Mouse (Mus musculus) mesoderm, embryonic 11.5 days (tissue): ENCODE measurements around the gene Mme.

Experiments used
- DNase-seq: peaks from one replicate; pipeline ENCODE4 v3.0.0-alpha.2; 2012; ENCODE audit warnings: low read depth, low spot score

The Mme gene

DNA sequence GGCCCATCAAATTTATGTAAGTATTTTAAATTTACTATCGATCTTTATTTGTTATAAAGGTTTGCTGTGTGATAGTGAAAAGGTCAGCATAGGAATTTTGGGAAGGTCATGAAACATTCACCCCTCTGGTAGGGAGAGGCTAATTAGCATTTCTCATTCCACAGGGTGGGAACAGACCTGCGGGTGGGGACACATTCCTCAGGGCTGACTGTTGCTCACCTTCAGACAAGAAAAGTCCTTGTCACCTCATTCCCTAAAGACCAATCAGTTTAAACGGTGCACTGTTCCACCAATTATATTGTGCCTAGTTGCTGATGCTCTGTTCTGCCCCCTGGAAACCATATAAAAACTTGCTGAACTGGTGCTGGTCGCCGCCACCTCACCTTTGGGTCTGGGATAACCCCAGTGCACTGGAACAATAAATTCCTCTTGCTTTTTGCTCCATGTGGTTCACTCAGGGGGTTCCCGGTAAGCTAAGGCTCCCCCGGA, at the start of gene Mme:
TSS of gene Mme (plus strand) at position 439 of the 489 bp plus-strand sequence.
- no peak for DNase-seq

GRCm38 (mm10) chr3:63196565-63196964, 44.8 kb upstream of the Mme start:
- DNase-seq: no peak

DNA sequence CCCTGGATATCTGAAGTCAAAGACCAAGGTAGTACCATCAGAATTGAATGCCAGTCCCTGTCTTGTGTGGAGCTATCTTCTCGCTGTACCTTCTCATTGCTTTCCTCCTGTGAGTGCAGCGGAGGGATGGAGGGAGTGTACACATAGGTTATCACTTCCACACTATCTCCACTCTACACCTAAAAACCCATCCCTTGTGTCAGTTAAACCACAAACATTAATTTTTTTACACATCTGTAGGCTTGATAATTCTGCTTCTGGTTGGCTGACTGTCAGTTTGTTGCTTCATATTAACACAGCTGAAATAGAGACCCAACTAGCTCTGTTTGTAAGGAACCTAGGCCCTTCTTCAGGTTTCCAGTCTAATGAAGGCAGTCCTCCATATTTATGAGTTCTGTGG, 43.3 kb upstream of the Mme start:
- DNase-seq: no peak

GRCm38 (mm10) chr3:63221867-63222591, 19.3 kb upstream of the Mme start:
- no peak for DNase-seq

DNA sequence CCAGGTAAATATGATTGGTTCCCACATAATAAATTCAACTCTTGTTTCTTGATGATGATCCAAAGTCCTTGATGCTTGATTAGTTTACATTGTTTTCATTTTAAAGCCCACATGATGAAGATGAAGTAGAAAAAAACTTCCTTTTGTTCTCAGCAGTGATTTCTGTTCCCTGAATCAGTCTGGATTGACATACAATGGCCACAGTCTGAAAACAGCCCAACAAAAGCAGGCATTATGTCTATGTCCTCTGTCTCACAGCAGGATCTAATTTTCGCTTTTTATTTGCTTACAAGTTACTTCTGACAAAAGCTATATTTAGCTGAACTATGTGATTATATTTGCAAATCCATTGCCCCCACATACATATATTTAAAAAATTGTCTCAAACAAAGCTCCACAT, 17.7 kb upstream of the Mme start:
- DNase-seq: no peak

GRCm38 (mm10) chr3:63235957-63236356, 5.4 kb upstream of the Mme start:
- no peak for DNase-seq

GRCm38 (mm10) chr3:63243721-63244120, 2.4 kb downstream of the Mme start:
- DNase-seq: no peak

DNA sequence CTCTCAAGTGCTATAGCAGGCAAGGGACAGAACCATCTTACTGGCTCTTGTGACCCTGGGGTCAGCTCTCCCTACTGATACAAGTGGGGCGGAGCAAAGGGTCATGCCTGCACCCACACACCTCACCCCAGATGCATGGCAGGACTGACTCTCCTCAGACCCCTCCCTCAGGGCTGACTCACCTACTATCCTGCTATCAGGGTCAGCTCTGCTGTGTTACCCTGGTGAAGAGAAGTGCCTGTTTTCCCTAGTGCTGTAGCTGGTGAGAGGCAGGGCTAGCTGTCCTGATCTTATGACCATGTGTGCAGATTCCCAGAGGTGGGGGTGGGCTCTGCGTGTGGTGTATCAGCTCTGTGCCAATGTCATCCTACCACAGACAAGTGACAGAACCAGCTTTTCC, 30.8 kb downstream of the Mme start:
- DNase-seq: no peak

DNA sequence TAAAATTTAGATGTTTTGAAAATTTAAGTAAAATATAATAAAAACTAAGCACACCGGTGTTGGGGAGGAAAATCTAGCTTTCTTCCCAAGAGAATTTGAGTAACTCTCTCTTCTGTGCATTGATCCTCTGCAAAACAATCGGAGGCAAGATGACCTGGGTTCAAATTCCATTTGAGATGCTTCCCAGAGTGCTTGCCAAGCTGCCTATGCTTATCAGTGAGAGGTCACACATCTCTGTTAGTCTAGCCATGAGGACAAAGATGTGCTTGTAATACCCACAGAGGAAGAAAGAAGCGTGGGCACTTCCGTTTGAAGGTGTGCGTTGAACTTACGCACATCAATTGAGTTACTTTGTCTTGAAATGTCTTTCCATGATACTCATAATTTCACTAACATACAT, 53.0 kb downstream of the Mme start:
- no peak for DNase-seq

GRCm38 (mm10) chr3:63294791-63295190, 53.5 kb downstream of the Mme start:
- DNase-seq: no peak

- DNase-seq: peak; percentile 73
Measured at GRCm38 (mm10) chr3:63295237-63295636, 53.9 kb downstream of the Mme start.

- DNase-seq: peak; percentile 60
Measured at GRCm38 (mm10) chr3:63295657-63296231, 54.4 kb downstream of the Mme start.

DNA sequence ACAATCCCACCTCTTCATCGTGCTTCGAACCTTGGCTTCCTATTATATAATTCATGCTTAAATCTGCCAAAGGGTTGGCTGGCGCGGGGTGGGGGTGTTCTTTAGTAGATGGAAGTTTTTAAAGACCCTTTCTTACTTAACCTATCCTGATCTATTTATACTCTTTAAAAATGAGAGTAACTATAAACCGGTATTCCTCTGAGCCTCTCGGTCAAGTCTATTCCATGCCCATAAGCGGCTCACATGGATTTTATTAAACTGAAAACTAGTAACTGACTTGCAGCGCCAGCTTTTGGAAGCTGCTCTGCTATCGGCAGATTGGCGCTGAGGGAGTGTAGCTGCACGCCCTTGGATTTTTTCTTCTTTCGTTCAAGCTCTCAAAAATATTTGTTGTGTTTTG, 55.1 kb downstream of the Mme start:
- peak; percentile 4 for DNase-seq

DNA sequence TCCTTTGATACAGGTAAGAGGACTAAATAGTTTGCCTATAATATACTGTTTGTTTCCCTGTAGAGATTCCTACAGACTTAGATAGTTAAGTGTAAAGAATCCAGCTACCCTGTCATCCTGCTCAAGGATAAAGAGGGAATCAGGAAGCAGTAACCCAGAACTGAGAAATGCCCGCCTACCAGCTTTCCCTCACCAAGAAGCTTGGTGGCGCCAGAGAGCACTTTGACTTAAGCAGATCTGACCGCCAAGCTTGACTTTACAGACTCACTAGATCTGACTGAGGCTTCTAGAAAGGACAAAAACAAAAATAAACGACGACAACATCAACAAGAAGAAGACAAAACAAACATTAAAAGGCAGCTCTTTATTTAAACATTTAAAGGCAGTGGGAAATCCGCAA, 56.5 kb downstream of the Mme start:
- DNase-seq: peak; percentile 82

DNA sequence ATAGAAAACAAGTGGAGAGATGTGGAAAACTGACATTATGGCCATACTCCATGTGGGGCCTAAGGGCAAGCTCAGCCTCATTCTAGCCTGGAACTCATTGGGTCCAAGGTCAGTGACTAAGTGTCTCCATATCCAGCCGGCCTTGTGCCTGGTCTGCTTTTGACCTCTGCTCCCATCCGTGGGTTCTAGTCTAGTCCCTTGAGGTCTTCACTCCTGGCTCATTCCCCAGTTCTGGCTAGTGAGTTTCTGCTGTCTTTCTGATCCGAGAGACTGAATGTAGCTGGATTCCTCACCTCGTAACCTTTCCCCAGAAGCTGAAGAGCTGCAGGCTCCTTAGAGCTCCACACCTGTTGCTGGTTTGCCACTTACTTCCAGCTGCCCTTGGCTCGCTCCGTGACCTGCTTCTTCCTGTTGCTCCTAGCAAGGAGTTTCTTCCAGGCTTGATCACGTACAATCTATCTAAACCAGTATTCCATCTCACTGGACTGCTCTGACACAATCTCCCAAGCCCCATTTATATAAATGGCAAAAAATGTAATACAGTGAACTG, 73.9 kb downstream of the Mme start:
- DNase-seq: no peak

GRCm38 (mm10) chr3:63317496-63317895, 76.2 kb downstream of the Mme start:
- DNase-seq: no peak

- DNase-seq: no peak
Measured at GRCm38 (mm10) chr3:63325615-63326014, 84.3 kb downstream of the Mme start.

GRCm38 (mm10) chr3:63340110-63340509, 98.8 kb downstream of the Mme start:
- no peak for DNase-seq

DNA sequence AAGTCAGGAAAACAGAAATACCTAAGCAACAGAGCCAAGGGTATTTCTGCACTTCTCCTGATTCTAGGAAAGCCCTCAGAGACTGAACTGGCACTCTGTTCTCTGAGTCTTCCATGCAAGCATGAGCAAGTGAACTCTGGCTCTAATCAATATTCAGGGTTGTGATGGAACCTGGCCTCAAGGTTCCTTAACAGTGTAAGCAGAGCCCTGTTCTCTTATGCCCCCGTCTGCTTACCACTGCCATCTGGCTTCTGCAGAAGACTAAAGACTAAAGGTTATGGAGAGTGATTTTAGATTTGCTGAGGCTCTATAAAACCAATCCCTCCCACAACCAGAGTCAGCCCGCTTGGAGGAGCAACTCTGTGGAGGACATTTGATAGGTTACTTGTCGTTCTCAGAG, 99.2 kb downstream of the Mme start:
- DNase-seq: no peak

DNA sequence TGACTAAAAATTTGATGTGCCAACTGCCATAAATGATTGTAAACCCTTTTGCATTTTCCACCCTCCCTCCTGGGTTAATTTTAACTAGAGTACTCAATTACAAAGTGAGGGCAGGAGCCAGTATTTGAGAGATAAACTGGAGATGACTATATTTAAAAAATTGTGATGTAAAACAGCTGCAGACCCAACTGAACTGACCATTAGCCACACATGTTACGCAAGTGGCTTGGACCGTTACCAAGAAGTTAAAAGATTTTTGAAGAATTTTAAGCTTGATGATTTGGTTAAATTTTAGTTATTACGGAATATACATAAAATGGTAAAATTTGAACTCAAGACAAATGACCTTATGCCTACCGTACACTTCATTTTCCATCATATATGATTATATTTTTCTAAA, 100.1 kb downstream of the Mme start:
- DNase-seq: no peak

GRCm38 (mm10) chr3:63344998-63345397, 103.7 kb downstream of the Mme start:
- no peak for DNase-seq

- no peak for DNase-seq
Measured at GRCm38 (mm10) chr3:63348893-63349426, 107.6 kb downstream of the Mme start.

- DNase-seq: no peak
Measured at GRCm38 (mm10) chr3:63350242-63350641, 108.9 kb downstream of the Mme start.
